27 mouse cellular contexts compared by ENCODE assay signal in the genomic region with DNA sequence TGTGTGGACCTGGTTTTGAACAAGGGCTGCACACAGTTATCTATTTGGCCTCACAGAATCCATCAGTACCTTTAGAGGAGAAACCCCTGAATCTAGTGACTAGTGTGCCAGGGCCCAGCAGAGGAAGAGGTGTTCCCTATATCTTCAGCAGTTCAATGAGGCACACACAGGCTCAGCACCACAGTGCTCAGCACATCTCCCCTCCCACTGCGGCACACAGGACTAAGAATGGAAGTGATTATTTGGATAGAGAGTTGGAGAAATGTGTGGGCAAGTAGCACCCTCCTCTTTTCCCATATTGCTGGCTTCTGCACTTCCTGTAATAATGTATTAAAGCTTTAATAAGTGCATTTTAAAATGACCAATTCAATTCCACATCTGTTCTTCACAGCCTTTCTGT.
"Had no signal": no experiment of that assay in that cellular context is flagged by ENCODE, and none has a peak within 500 bp of the region (broad histone marks: within the 10 kb centered on the region; RNA-seq: fewer than 3 reads in every experiment).

No protein-coding gene starts in this region.

- H3K4me2 ChIP-seq: embryonic facial prominence, embryonic 12.5 days; embryonic facial prominence, embryonic 13.5 days; embryonic facial prominence, embryonic 15.5 days; forebrain, embryonic 12.5 days; forebrain, embryonic 13.5 days; forebrain, embryonic 15.5 days had no signal

- H3K9ac ChIP-seq: embryonic facial prominence, embryonic 12.5 days; embryonic facial prominence, embryonic 13.5 days; embryonic facial prominence, embryonic 15.5 days; forebrain, embryonic 12.5 days; forebrain, embryonic 13.5 days; forebrain, embryonic 15.5 days; forebrain, postnatal 0 days had no signal

- H3K27ac ChIP-seq: embryonic facial prominence, embryonic 10.5 days; embryonic facial prominence, embryonic 12.5 days; embryonic facial prominence, embryonic 13.5 days; embryonic facial prominence, embryonic 15.5 days; forebrain, embryonic 10.5 days; forebrain, embryonic 12.5 days; forebrain, embryonic 13.5 days; forebrain, embryonic 15.5 days; gastrocnemius, adult 2 months; heart, adult 2 months had no signal

- H3K36me3 ChIP-seq: embryonic facial prominence, embryonic 10.5 days; embryonic facial prominence, embryonic 12.5 days; forebrain, embryonic 10.5 days; forebrain, embryonic 12.5 days; forebrain, embryonic 15.5 days had no signal

- DNase-seq: cerebellum, adult 8-10 months; cerebellum, adult 9-10 months; cerebellum, adult 9-11 months; cerebellum, postnatal 10 days; cerebellum, postnatal 14 days; cerebellum, postnatal 25 days; cerebellum, postnatal 36 days; embryo, embryonic 11 days; forebrain, postnatal 0 days; gastrocnemius, adult 2 months; gastrocnemius, postnatal 10 days; gastrocnemius, postnatal 14 days; gastrocnemius, postnatal 25 days; gastrocnemius, postnatal 36 days; heart, adult 18-20 months; heart, adult 2 months had no signal

- H3K9me3 ChIP-seq: embryonic facial prominence, embryonic 10.5 days; embryonic facial prominence, embryonic 12.5 days; embryonic facial prominence, embryonic 13.5 days; embryonic facial prominence, embryonic 15.5 days; forebrain, embryonic 10.5 days; forebrain, embryonic 12.5 days; forebrain, embryonic 13.5 days; forebrain, embryonic 15.5 days had no signal

- ATAC-seq: forebrain, embryonic 13.5 days; forebrain, embryonic 14.5 days; forebrain, embryonic 15.5 days; forebrain, embryonic 16.5 days; forebrain, postnatal 0 days had no signal

- H3K27me3 ChIP-seq: embryonic facial prominence, embryonic 12.5 days; embryonic facial prominence, embryonic 13.5 days; embryonic facial prominence, embryonic 15.5 days; forebrain, embryonic 12.5 days; forebrain, embryonic 13.5 days; forebrain, embryonic 15.5 days had no signal

- H3K4me1 ChIP-seq: embryonic facial prominence, embryonic 12.5 days; forebrain, embryonic 13.5 days had no signal

- H3K4me3 ChIP-seq: embryonic facial prominence, embryonic 10.5 days; embryonic facial prominence, embryonic 12.5 days; embryonic facial prominence, embryonic 13.5 days; embryonic facial prominence, embryonic 15.5 days; erythroblast, embryonic 14.5 days; forebrain, embryonic 10.5 days; forebrain, embryonic 12.5 days; forebrain, embryonic 13.5 days; forebrain, embryonic 15.5 days; gastrocnemius, adult 2 months; heart, adult 2 months had no signal
